Mouse (Mus musculus) hindbrain, postnatal 0 days (tissue): ENCODE measurements around the gene Cc2d2a. TPM values are rescaled to one million over a fixed set of nuclear protein-coding genes. Genes with fewer than 3 reads are reported as not detected.

Experiments
- ATAC-seq: fragments of 200-750 bp; cut with Nextera tagmentation; 2 replicates; pipeline ENCODE4 v1.8.0; 2017; ENCODE audit warnings: mild to moderate bottlenecking, moderate TSS enrichment, moderate library complexity
- DNase-seq: peaks from one replicate; pipeline ENCODE4 v3.0.0-alpha.2; 2015; ENCODE audit warnings: low spot score
- H3K27ac ChIP-seq: fragments of 300-500 bp; sonication (generic); 2 replicates; pipeline ENCODE4 v1.5.1; 2014; ENCODE audit warnings: mild to moderate bottlenecking
- H3K27me3 ChIP-seq: fragments of 300-500 bp; sonication (generic); 2 replicates; pipeline ENCODE4 v1.6.1; 2014; ENCODE audit warnings: low read length, mixed read lengths; ENCODE audit not compliant: insufficient read depth
- H3K36me3 ChIP-seq: fragments of 300-500 bp; sonication (generic); 2 replicates; pipeline ENCODE4 v1.6.1; 2014; ENCODE audit warnings: low read length, mixed read lengths; ENCODE audit not compliant: insufficient read depth
- H3K4me1 ChIP-seq: fragments of 300-500 bp; sonication (generic); 2 replicates; pipeline ENCODE4 v1.6.1; 2014; ENCODE audit warnings: antibody characterized with exemption, low read length, mixed read lengths; ENCODE audit not compliant: insufficient read depth
- H3K4me2 ChIP-seq: fragments of 300-500 bp; sonication (generic); 2 replicates; pipeline ENCODE4 v1.6.1; 2014; ENCODE audit warnings: low read depth, mild to moderate bottlenecking, low read length, moderate library complexity, mixed read lengths
- H3K4me3 ChIP-seq: fragments of 300-500 bp; sonication (generic); 2 replicates; pipeline ENCODE4 v1.5.1; 2014; ENCODE audit warnings: low read length
- H3K9ac ChIP-seq: fragments of 300-500 bp; sonication (generic); replicated peaks from 2 replicates; pipeline ENCODE4 v1.6.1; 2014; ENCODE audit warnings: mild to moderate bottlenecking, low read length, moderate library complexity, mixed read lengths
- H3K9me3 ChIP-seq: fragments of 300-500 bp; sonication (generic); 2 replicates; pipeline ENCODE4 v1.6.1; 2016; ENCODE audit warnings: low read length, mixed read lengths
- CTCF ChIP-seq: IDR thresholded peaks from 2 replicates; pipeline ENCODE4 v1.5.1; 2016; ENCODE audit warnings: antibody characterized with exemption, control low read depth, low read depth
- WGBS: fragments of 180-500 bp; shearing (Covaris S2); extraction: QIAGEN DNeasy Blood & Tissue Kit; methylation state at CpG from one replicate; pipeline ENCODE4 v1.1.7; 2014; 5-methylcytosine and 5-hydroxymethylcytosine counted together
- polyA plus RNA-seq: library from polyadenylated mRNA; unstranded; fragments of >200 nt; fragmentation: Nextera tagmentation; extraction: Ambion mirVana; gene quantifications from 2 replicates; pipeline ENCODE4 v1.2.1, GENCODE M21; 2015
- total RNA-seq: library from RNA; depleted of rRNA; stranded (reverse); fragments of >200 nt; gene quantifications from 2 replicates; pipeline ENCODE4 v1.2.3, GENCODE M21; 2014; rRNA removed

Gene Cc2d2a
- total and polyA plus RNA-seq, 2 experiments from 2014 or later = 5.1 to 5.6 TPM

DNA sequence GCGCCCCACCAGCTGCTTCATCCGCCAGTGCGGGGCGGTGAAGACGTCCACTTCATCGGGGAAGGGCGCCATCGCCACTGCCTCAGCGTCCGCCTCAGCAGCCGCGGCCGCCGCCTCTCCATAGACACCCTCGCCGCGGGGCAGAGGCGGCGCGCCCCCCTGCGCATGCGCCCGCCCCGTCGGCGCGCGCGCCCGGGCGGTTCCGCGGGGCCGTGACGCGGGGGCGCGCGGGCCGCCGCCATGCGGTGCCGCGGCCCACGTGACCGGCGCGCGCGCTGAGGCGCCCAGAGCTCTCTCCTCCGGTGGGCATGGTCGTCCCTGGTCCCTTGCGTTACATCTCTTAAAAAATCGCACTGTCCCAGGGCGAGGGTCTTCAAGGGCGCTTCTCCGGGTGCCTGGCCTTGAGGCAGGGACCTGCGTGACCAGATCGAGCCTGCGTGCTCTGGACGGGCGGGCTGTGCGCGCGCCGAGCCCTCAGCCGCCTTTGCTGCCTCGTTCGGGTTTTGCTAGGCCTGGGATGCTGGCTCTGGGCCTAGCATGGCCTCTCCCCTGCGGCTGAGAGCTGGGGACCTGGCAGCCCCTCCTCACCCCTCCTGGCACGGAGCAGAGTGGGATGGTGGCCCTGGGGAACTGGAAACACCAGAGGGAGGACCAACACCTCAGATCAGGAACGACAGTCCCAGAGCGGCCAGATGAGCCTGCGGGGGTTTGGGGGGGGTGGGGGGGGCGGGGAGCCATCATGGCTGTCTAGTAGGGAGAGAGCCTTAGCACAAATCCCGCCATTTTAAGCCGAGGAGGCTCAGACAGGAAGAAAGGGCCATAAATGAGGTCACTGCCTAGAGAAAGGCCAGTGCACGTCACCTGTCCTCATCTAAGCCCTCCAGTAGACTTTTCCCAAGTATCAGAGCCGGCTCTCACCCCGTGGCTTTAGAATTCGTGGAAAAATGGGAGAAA is 120.1 kb downstream of the Cc2d2a start:
- Histone ChIP-seq H3K9me3 (no peaks in the 10 kb centered on the region), H3K36me3 (no peaks in the 10 kb centered on the region), H3K4me1 (peaks cover 5% of the 10 kb centered on the region; the same call in 1 of the 2 replicates), H3K9ac (peak overlapping the region; percentile 96), H3K4me2 (peak overlapping the region; percentile 89), H3K27me3 (no peaks in the 10 kb centered on the region), H3K27ac (peak overlapping the region; percentile 100), H3K4me3 (peak overlapping the region; percentile 88)
- 0 out of 2 replicates have a peak, but pooled peaks have one; percentile 8 for TF ChIP-seq CTCF
- DNase-seq (peak; percentile 96), ATAC-seq (peak; percentile 95)
- WGBS = 4% methylated on average over 64 of the region's 82 CpGs

DNA sequence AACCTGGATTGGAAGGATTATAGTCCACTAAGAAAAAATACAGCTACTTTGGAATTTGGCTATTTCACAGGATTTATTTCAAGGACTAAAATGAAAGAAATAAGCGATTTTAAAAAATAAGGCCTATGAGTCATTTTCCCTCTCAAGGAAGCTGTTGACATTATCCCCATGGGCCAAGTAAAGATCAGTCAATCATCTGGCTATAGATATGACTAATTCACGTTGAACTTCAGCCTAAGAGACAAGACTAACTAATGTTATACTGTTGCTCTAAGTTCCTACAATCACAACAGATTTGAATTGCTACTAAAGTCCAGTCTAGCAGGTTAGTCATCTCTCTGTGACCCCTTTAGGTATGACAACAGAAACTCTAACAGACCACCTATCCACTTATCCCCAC is 121.8 kb downstream of the Cc2d2a start:
- Histone ChIP-seq H3K4me2 (no peak overlapping the region), H3K36me3 (no peaks in the 10 kb centered on the region), H3K27me3 (no peaks in the 10 kb centered on the region), H3K9me3 (no peaks in the 10 kb centered on the region), H3K4me3 (no peak overlapping the region), H3K4me1 (peaks cover 5% of the 10 kb centered on the region; the same call in 1 of the 2 replicates), H3K9ac (no peak overlapping the region), H3K27ac (no peak overlapping the region)
- ATAC-seq (no peak), DNase-seq (no peak)
- no peak for TF ChIP-seq CTCF
- WGBS = 91% methylated on average over 2 of the region's 2 CpGs

DNA sequence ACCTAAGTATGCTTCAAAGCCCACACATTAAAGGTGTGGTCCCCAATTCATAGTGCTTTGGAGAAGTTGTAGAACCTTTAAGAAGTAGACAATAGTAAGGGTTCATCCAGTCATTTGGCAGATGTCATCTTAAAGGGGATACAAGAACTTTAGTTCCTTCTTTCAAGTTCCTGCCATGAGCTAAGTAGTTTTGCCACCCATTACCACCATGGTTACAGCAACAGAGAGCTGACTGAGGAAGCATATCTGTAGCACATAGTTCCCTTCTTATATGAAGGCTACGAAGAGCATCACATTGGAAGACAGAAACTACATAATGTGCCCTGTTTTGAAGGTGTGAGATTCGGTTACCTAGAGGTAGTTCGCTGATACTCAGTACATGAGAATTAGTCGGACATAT is 124.5 kb downstream of the Cc2d2a start:
- no peaks in the 10 kb centered on the region for H3K9me3 ChIP-seq
- H3K4me1 ChIP-seq = no peaks in the 10 kb centered on the region
- no peak overlapping the region for H3K4me3 ChIP-seq
- no peak overlapping the region for H3K27ac ChIP-seq
- ATAC-seq (no peak), DNase-seq (no peak)
- no peak overlapping the region for H3K4me2 ChIP-seq
- no peaks in the 10 kb centered on the region for H3K27me3 ChIP-seq
- WGBS = 93% methylated on average over 4 of the region's 4 CpGs
- TF ChIP-seq CTCF = no peak
- H3K9ac ChIP-seq = no peak overlapping the region
- no peaks in the 10 kb centered on the region for H3K36me3 ChIP-seq

DNA sequence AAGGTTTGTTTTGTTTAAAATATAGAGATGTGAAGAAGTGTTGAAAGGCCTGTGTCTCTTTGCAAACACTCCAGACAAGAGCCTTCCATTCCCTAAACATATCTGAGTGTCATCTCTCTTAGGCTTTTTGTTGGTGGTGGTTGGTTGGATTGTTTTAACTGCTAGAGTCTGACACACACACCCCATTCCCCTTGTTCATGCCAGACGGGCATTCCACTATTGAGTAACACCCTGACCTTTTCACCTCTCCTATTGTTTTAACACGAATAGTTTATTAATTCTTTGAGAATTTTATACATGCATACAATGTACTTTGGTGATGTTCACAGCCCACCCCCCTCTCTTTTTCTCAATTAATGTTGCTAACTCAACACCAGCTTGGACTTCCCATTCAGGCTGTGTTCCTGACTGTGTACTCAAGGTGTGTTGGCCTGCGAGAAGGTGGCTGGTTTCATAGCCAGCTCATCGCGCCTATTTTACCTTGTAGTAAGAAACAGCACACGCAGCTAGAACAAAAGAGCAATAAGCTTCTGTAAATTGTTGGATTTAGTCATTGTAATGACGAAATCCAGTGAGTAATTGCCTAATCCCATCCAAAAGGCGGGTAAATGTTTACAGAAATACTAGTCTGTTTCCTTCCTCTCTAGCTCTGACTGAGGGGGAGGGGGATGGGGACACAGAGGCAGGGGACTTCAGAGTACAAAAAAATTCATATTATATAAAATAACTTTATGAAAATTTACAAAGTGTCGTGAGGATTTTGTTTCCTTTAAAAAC is 126.0 kb downstream of the Cc2d2a start:
- Histone ChIP-seq H3K4me3 (no peak overlapping the region), H3K4me2 (no peak overlapping the region), H3K27me3 (no peaks in the 10 kb centered on the region), H3K27ac (no peak overlapping the region), H3K9me3 (no peaks in the 10 kb centered on the region), H3K36me3 (no peaks in the 10 kb centered on the region), H3K4me1 (no peaks in the 10 kb centered on the region), H3K9ac (no peak overlapping the region)
- no peak for TF ChIP-seq CTCF
- ATAC-seq (no peak), DNase-seq (no peak)
- 78% methylated on average over 9 of the region's 9 CpGs for WGBS

Other genes starting within 250 kb of the Cc2d2a start
- 0.52 and 0.72 TPM in 2 replicates for gene C1qtnf7, start 146.8 kb upstream of the Cc2d2a start, total RNA-seq
- 1.3 and 1.7 TPM in 2 replicates for gene C1qtnf7, start 146.8 kb upstream of the Cc2d2a start, polyA plus RNA-seq
- gene Bst1, start 156.5 kb downstream of the Cc2d2a start, total RNA-seq = 0.11 TPM in 1 of 2 replicates, not detected in the other
- 0.15 TPM in 1 of 2 replicates, not detected in the other for gene Bst1, start 156.5 kb downstream of the Cc2d2a start, polyA plus RNA-seq
- gene Fbxl5, start 159.3 kb downstream of the Cc2d2a start, total RNA-seq = 79.3 and 88.1 TPM in 2 replicates
- 74.2 and 74.7 TPM in 2 replicates for gene Fbxl5, start 159.3 kb downstream of the Cc2d2a start, polyA plus RNA-seq
- 3.5 and 4.7 TPM in 2 replicates for gene Cd38, start 206.2 kb downstream of the Cc2d2a start, total RNA-seq
- gene Cd38, start 206.2 kb downstream of the Cc2d2a start, polyA plus RNA-seq = 3.9 and 4.0 TPM in 2 replicates